Mouse (Mus musculus) CH12F3 (cell line): ENCODE data around the gene 2900011O08Rik.

Experiments
- in situ Hi-C: fragments of 300-500 bp; cut with MboI; formaldehyde crosslinking; loops from 2 replicates; pipeline ENCODE4 v1.14.3; 2020; ENCODE audit warnings: low sequenced_read_pairs

Gene 2900011O08Rik

GRCm38 (mm10) chr16:14130796-14131195 lies 144.4 kb downstream of the 2900011O08Rik start:
- in situ Hi-C loops: no loop called here

DNA sequence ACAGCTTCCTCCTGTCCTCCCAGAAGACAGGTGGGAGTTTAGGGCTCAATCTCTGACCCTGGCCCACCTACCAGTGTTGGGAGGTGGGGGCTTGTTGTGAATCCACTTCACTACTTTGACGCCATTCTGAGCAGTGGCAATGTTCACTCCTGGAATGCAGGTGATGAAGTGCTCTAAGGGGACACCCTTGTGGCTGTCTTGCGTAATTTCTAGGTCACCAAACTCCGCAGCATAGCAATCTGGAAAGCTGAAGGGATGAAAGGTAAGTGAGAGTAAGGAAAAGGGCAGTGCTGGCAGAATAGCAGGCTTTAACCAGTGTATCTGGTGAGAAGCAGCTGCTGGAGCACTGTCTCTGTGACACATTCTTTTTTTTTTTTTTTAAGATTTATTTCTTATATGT lies 145.0 kb downstream of the 2900011O08Rik start:
- in situ Hi-C loops: no loop called here

DNA sequence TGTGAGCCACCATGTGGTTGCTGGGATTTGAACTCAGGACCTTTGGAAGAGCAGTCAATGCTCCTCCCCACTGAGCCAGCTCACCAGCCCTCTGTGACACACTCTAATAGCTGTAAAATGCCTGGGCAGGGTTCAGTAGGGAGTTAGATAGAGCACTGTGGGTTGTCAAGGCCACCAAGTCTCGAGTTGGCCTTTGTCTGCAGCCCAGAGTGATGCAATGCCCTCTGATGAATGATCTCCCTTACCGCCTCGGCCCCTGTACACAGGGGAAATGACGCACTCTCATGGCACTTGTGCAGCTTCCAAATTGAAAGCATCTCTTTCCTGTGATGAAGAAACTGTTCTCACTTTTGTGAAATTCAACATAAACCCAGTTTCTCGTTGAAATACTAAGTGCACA lies 145.4 kb downstream of the 2900011O08Rik start:
- in situ Hi-C loops: no loop called here

- in situ Hi-C loops: no loop called here
Measured at GRCm38 (mm10) chr16:14135014-14135413, 148.6 kb downstream of the 2900011O08Rik start.

- in situ Hi-C loops: no loop called here
Measured at GRCm38 (mm10) chr16:14137976-14138561, 151.7 kb downstream of the 2900011O08Rik start.

DNA sequence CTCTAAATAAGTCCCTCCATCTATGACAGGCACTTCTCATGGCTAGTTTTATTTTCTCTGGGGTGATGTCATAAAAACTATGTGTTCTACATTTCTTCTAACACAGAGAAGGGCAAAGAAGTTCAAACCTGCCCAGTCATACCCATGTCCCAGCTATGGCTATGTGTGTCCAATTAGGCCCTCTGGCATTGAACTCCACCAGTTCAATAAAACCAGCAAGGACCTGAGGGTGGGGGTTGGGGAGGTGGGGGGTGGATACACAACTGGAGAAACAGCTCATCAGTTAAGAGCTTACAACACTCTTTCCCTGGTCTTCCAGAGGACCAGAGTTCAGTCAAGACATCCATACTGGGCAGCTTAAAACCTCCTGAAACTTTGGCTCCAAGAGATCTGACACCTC lies 152.7 kb downstream of the 2900011O08Rik start:
- in situ Hi-C loops: no loop called here

GRCm38 (mm10) chr16:14143298-14143697 lies 156.9 kb downstream of the 2900011O08Rik start:
- in situ Hi-C loops: no loop called here

GRCm38 (mm10) chr16:14147712-14148111 lies 161.3 kb downstream of the 2900011O08Rik start:
- in situ Hi-C loops: no loop called here
